Mouse (Mus musculus) left cerebral cortex, adult 9 months (tissue): ENCODE data around the gene Tuft1.
"Not testable (repeated sequence)": the region's sequence is repeated elsewhere in the genome, so short reads cannot be mapped to it uniquely, and the experiment has no call there.

Source experiments
- DNase-seq, 2 experiments: peaks; one replicate each; pipeline ENCODE4 v3.0.0; 2022; ENCODE audit warnings: low spot score in 2 of 2

Gene Tuft1

GRCm38 (mm10) chr3:94660841-94661240, 2.2 kb upstream of the Tuft1 start:
- DNase-seq, result not testable (repeated sequence)

GRCm38 (mm10) chr3:94659142-94659748, 573 bp upstream of the Tuft1 start:
- not testable (repeated sequence) for DNase-seq

- not testable (repeated sequence) for DNase-seq
Observed at GRCm38 (mm10) chr3:94657852-94658739, 576 bp downstream of the Tuft1 start.

GRCm38 (mm10) chr3:94653967-94654366, 4.7 kb downstream of the Tuft1 start:
- DNase-seq, result not testable (repeated sequence)

GRCm38 (mm10) chr3:94650409-94650808, 8.3 kb downstream of the Tuft1 start:
- no peak for DNase-seq

- peak in 1 of 2 experiments; percentile 9 for DNase-seq
Observed at GRCm38 (mm10) chr3:94648755-94649590, 9.7 kb downstream of the Tuft1 start.

- DNase-seq, result not testable (repeated sequence)
Observed at GRCm38 (mm10) chr3:94642495-94643162, 16.0 kb downstream of the Tuft1 start, which contains the start of gene Gm10972. TSS of gene Gm10972 (plus strand) at chr3:94643112.

GRCm38 (mm10) chr3:94629876-94630275, 28.8 kb downstream of the Tuft1 start:
- DNase-seq, result no peak

- DNase-seq, result no peak
Observed at GRCm38 (mm10) chr3:94628712-94629111, 30.0 kb downstream of the Tuft1 start.

- no peak for DNase-seq
Observed at GRCm38 (mm10) chr3:94624281-94624680, 34.4 kb downstream of the Tuft1 start.

GRCm38 (mm10) chr3:94622550-94622949, 36.1 kb downstream of the Tuft1 start:
- no peak for DNase-seq

GRCm38 (mm10) chr3:94621740-94622507, 36.7 kb downstream of the Tuft1 start:
- no peak for DNase-seq

GRCm38 (mm10) chr3:94616717-94617116, 42.0 kb downstream of the Tuft1 start:
- peak in 1 of 2 experiments; percentile 27 for DNase-seq

- no peak for DNase-seq
Observed at GRCm38 (mm10) chr3:94613258-94613878, 45.3 kb downstream of the Tuft1 start.

GRCm38 (mm10) chr3:94612274-94612673, 46.4 kb downstream of the Tuft1 start:
- DNase-seq, result no peak

GRCm38 (mm10) chr3:94611834-94612233, 46.8 kb downstream of the Tuft1 start:
- DNase-seq, result no peak

GRCm38 (mm10) chr3:94611343-94611742, 47.3 kb downstream of the Tuft1 start:
- DNase-seq, result peak in 1 of 2 experiments; percentile 13

- no peak for DNase-seq
Observed at GRCm38 (mm10) chr3:94610581-94610980, 48.1 kb downstream of the Tuft1 start.

- no peak for DNase-seq
Observed at GRCm38 (mm10) chr3:94609621-94610020, 49.1 kb downstream of the Tuft1 start.

- peak in 1 of 2 experiments; percentile 33 for DNase-seq
Observed at GRCm38 (mm10) chr3:94601959-94602358, 56.7 kb downstream of the Tuft1 start.
